Mouse (Mus musculus) thymus, postnatal 0 days (tissue): Measurements from ENCODE around the gene Hoxc6. TPM values are rescaled to one million over a fixed set of nuclear protein-coding genes. Genes with fewer than 3 reads are reported as not detected.

Experiments used
- DNase-seq: peaks from one replicate; pipeline ENCODE4 v3.0.0-alpha.2; 2015; ENCODE audit warnings: low spot score
- polyA plus RNA-seq: library from polyadenylated mRNA; unstranded; fragments of >200 nt; fragmentation: Nextera tagmentation; extraction: Ambion mirVana; gene quantifications from 2 replicates; pipeline ENCODE4 v1.2.1, GENCODE M21; 2015

Hoxc6 gene
- polyA plus RNA-seq, 1 experiment from 2014 or later = not detected

- no peak for DNase-seq
Measured at GRCm38 (mm10) chr15:103011928-103012486, 13.9 kb downstream of the Hoxc6 start.

DNA sequence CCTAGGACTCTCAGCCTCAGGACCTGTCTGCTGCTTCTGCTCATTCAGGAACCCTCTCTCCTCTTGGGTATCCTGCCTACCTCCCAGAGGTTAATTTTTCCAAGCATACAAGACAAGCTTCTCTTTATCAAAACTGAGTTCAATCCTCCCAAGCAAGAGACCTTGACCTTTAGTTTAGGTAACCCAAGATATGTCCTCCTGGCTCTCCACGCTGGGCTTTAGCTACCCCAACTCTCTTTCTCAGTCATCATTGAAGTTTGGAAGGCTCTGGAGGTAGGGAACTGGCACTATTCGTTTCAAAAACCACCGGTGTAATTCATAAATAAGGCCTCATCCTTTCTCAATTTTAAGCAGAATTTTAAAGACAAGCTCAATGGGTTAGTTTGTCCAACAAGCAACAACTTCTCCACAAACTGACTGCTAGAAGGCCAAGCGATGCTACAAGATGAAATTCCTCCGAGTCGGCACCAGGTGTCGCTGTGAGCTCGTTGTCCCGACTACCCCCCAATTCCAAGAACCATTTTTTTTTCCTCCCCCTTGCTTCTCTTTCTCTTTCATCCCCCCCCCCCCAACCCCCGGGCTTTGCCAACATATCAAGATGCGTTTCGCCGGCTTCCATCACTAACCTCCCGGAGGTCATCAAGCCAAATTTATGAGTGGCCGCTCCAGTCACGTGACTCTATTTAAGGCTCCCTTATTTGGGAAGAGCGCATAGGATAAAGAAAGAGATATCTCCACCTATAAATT lies 15.4 kb downstream of the Hoxc6 start:
- peak; percentile 24 for DNase-seq

DNA sequence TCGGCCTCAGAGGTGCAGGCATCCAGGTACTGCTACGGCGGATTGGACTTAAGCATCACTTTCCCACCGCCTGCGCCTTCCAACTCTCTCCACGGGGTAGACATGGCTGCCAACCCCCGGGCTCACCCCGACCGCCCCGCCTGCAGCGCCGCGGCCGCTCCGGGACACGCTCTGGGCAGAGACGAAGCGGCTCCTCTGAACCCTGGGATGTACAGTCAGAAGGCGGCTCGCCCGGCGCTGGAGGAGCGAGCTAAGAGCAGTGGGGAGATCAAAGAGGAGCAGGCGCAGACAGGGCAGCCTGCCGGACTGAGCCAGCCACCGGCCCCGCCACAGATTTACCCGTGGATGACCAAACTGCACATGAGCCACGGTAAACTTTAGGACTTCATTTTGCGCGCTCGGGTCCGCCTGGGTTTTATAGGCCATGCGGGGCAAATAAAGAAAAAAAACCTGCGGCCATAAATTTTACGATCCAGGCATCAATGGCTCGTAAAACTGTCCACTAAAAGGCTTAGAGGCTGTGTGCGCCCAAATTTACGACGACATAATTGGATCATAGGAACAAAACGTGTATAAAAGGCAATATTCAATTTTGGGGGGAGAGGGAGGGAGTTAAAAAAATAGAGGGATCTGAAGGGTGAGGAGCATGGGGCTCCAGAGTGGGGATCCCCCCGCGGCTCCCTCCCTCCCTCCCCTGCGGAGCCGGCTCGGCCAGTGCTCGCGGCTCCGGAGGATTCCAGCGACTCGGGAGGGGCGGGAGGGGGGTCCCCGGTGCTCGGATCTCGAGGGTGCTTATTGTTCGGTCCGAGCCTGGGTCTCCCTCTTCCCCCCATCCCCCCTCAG lies 16.3 kb downstream of the Hoxc6 start:
- DNase-seq = no peak

- no peak for DNase-seq
Measured at GRCm38 (mm10) chr15:103015009-103015399, 16.9 kb downstream of the Hoxc6 start.

- DNase-seq = no peak
Measured at GRCm38 (mm10) chr15:103015406-103016166, 17.5 kb downstream of the Hoxc6 start.

DNA sequence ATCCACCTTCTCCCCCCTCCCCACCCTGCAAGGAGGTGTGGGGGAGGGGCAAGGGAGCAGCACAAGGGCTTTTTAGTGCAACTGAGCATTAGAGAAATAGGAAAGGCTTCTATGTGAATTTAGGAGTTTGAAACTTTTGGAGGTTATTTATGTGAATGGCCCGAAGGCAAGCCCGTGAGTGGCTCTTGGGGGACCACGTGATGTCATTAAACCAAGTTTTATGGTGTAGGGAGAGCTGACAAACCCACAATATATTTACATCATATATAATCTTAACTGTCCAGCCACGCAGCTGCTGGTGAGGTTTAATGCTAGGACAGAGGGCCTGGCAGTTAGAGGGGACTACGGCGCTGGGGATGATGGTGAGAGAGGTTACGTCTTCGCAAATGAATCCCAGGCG lies 20.6 kb downstream of the Hoxc6 start, which contains the start of gene Hoxc4:
Gene Hoxc4 (plus strand): TSS at position 299 of the 400 bp plus-strand sequence.
- DNase-seq = no peak

DNA sequence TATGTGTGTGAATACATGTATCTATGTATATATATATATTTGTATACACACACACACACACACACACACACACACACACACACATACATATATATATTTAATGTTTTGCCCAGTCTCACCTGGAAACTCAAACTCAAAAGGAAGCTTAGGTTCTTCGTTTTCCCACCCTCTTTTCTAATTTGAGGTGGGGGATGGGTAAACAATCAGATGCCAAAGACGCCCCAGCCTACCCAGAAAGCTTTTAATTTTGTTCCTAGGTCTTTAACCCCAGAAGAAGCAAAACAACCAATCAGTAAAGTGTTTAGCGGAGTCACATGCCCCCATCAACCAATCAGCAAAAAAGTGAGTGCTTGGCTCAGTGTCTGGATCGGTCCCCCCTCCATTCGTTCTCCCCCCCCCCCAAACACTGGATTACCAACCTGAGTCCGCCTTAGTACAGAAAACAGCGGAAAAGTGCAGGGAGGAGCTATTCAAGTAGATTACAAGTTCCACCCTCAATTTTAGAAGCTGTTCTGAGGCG lies 22.9 kb downstream of the Hoxc6 start:
- no peak for DNase-seq

GRCm38 (mm10) chr15:103021544-103021943 lies 23.5 kb downstream of the Hoxc6 start:
- DNase-seq = no peak

DNA sequence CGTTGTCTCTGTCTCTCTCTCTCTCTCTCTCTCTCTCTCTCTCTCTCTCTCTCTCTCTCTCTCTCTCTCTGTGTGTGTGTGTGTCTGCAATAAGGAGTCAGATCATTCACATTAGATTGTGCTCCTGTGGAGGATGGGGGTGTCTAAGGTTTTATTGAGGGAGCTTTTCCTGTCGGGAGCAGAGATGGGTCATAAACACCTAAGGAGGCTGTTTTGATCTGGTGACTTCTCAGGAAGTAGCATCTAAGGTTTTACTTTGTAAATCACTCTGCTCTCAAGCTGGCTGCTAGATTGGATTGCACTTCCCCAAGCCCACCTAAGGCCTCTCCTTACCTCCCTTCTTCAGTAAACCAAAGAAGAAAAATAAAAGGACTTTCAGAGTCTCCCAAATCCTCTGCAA lies 26.1 kb downstream of the Hoxc6 start:
- DNase-seq = no peak

DNA sequence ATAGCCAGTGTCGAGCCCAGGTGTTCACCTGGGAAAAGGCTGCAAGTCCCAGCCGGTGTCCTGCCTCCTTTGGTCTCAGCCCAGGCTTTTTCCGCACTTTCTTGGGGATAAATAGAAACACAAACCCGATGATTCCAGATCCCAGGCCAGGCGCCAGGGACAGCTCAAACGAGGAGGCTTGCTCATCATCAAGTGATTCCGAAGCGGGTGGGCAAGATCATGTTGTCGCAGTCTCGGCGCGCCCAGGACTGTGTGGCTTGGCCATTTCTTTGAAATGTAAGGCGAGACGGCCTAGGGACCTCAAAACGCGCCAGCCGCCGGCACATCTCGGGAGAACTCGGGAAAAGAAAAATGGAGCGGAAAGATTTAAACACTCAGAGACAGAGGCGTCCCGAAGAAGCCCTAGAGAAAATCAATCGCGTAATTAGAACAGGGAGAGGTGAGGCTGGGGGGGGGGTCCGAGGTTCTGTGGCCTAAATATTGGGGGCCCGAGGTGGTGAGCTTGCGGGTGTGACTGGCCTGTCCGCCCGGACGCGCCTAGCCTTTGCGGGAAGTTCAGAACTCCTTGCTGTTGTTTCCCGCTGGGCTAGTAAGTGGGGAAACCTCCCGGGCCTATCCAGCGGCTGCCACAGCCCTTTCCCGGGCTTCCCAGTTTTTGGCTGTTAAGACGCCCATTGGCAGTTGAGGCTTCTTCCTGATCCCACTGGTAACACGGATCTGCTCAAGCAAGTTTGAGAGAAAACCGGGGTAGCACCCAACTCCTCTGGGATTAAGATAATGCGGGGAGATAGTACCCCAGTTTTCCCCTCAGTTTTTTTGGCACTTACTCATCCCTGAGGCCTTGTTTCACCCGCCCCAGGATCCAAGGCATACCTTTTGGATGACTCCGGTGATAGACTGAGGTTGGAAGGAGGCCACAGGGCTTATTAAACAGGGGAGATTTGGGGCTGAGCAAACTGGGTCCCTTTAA lies 29.5 kb downstream of the Hoxc6 start:
- DNase-seq = no peak

GRCm38 (mm10) chr15:103028916-103029512 lies 31.0 kb downstream of the Hoxc6 start:
- no peak for DNase-seq

DNA sequence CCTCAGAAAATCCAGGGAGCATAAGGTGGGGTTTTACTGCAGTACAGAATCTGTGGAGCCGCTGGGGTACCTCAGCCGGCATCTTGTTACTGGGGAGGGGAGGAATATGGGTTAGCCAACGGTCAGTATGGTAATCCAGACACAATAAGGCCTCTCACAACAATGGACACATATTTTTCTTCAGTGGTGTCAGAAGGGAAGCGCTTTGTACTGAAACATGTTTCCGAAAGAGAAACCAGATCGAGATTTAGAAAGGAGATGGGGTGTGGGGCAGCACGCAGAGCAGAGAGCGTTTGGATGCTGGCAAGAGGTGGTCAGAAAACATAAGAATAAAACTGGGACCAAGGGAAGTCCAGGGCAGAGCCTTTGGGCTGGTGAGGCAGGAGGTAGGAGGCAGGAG lies 32.1 kb downstream of the Hoxc6 start:
- no peak for DNase-seq

DNA sequence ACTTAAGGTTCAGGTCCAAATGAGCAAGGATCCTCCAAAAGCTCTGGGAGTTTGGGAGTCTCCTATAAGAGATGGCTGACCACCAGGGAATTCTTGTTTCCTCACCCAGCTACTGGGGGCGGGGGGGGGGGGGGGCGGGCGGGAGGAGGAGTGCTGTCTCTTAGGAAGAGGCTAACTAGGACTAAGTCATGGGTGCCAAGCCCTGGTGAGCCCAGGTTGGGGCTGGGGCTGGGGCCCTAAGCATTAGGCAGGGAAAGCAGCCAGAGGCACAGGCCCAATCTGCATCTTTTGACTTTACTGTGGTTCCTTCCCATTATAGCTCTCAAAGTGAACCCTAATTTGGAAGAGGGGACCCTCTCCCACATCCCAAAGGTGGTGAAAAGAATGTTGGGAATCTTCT lies 34.1 kb downstream of the Hoxc6 start:
- DNase-seq = no peak

- no peak for DNase-seq
Measured at GRCm38 (mm10) chr15:103032646-103033575, 34.9 kb downstream of the Hoxc6 start.

- no peak for DNase-seq
Measured at GRCm38 (mm10) chr15:103034043-103034806, 36.2 kb downstream of the Hoxc6 start.

GRCm38 (mm10) chr15:103034807-103035547 lies 36.9 kb downstream of the Hoxc6 start:
- DNase-seq = no peak

- no peak for DNase-seq
Measured at GRCm38 (mm10) chr15:103035548-103035881, 37.5 kb downstream of the Hoxc6 start.
